Mouse (Mus musculus): ENCODE measurements around the gene Lmf2. TPM values are rescaled to one million over a fixed set of nuclear protein-coding genes. Genes with fewer than 3 reads are reported as not detected.
A peak's percentile ranks its signal among the peaks of the same experiment; 100 is the strongest.

Lmf2 gene
- polyA plus RNA-seq, 1 experiment from 2014 or later = 41.1 TPM

DNA sequence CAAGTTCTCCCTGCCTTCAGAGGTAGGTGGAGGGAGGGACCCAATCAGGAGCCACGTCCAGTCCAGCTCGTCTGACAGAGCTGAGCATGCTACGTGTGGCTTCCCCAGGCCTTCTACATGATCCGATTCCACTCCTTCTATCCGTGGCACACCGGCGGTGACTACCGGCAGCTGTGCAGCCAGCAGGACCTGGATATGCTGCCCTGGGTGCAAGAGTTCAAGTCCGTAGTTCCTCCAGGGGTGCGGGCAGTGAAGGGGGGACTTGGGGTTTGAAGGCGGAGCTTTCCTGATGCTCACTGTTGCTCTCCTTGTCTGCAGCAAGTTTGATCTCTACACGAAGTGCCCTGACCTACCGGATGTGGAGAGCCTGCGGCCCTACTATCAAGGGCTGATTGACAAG is 19.0 kb downstream of the Lmf2 start:
- 73% methylated on average over 14 of the region's 14 CpGs for WGBS (ENCODE audit: insufficient replicate concordance)
- Histone ChIP-seq H3K4me2 (no peak overlapping the region), H3K9me3 (replicated peaks) (no peaks in the 10 kb centered on the region), H3K9ac (no peak overlapping the region), H3K27ac (no peak overlapping the region), H3K36me3 (no peaks in the 10 kb centered on the region), H3K27me3 (replicated peaks) (peaks cover 9% of the 10 kb centered on the region; the same call in 1 of the 2 replicates), H3K4me1 (no peaks in the 10 kb centered on the region), H3K4me3 (no peak overlapping the region)
- no peak for ATAC-seq

DNA sequence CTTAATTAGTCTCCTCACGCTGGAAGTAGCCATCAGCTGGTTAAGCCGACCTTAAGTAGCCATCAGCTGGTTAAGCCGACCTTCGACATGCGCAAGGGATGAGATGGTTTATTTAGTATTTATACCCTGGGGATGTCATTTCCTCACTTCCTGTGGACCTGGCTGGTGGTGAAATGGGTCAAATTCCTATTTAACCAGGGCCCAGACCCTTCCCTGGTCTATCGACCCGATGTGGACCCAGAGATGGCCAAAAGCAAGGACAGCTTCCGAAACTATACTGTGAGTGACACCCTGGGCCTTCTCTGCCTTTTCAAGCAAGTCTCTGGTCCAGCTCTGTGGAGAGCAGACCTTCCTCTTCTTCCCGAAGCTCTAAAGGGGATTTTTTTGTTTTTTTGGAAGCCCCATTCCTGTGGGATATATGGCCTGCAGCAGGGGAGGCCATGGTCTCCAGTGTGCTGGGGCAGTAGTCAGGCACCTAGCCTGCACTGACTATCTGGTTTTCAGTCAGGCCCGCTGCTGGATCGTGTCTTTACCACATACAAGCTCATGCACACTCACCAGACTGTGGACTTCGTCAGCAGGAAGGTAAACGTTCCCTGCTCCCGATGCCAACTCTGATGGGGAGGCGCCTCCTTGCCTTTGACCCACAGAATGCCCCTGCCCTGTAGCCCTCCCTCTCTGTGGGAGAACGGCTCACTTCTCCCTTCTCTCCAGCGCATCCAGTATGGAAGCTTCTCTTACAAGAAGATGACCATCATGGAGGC is 20.5 kb downstream of the Lmf2 start:
- Histone ChIP-seq H3K9ac (no peak overlapping the region), H3K4me1 (no peaks in the 10 kb centered on the region), H3K4me3 (no peak overlapping the region), H3K9me3 (replicated peaks) (no peaks in the 10 kb centered on the region), H3K27me3 (replicated peaks) (peaks cover 9% of the 10 kb centered on the region; the same call in 1 of the 2 replicates), H3K36me3 (no peaks in the 10 kb centered on the region), H3K27ac (no peak overlapping the region), H3K4me2 (no peak overlapping the region)
- WGBS (ENCODE audit: insufficient replicate concordance) = 72% methylated on average over 17 of the region's 17 CpGs
- ATAC-seq = no peak

DNA sequence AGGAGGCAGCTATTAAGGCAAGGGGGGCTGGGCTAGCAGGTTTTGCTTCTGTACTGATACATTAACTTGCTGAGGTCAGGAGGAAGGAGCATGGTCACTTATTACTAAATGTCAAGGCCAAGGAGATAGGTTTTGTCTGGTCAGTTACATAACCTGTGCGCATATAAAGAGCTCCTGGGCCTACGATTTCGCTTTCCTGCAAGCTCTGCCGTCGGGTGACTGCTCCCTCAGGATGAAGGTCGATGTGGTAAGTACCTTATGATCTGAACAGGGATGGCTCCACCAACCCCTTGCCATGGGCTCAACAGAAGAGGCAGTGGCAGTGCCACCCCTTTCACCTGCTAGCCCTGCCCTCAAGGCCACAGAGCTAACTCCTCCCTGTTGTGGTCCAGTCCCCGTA is 21.2 kb downstream of the Lmf2 start, which contains the start of gene Miox:
Gene Miox (plus strand): TSS at position 128 of the 400 bp plus-strand sequence.
- Histone ChIP-seq H3K4me1 (no peaks in the 10 kb centered on the region), H3K27ac (no peak within 1 kb of the TSS), H3K36me3 (no peaks in the 10 kb centered on the region), H3K9ac (no peak within 1 kb of the TSS), H3K4me2 (no peak within 1 kb of the TSS), H3K27me3 (replicated peaks) (peaks cover 9% of the 10 kb centered on the region; the same call in 1 of the 2 replicates), H3K9me3 (replicated peaks) (no peaks in the 10 kb centered on the region), H3K4me3 (no peak within 1 kb of the TSS)
- 81% methylated on average over 7 of the region's 7 CpGs for WGBS (ENCODE audit: insufficient replicate concordance)
- ATAC-seq = no peak

DNA sequence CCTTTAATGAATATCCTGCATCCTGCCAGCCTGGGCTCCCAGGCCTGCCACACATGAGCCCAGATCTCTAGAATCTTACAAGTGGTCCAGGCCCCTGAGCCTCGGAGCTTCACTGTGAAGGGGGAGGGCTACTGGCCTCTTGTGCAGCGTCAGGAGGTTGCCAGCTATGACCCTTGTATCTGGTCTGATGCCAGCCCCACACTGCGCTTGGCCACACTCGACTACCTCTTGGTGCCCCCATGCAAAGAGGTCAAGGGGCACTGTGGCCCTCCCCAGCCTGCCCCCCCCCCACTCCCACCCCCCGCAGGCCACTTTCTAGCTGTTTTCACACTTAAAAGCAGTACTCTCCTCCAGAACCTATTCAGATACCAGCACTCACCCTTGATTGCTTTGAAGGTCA is 29.0 kb downstream of the Lmf2 start:
- Histone ChIP-seq H3K9me3 (replicated peaks) (no peaks in the 10 kb centered on the region), H3K9ac (no peak overlapping the region), H3K4me1 (peaks cover 27% of the 10 kb centered on the region), H3K4me2 (no peak overlapping the region), H3K4me3 (no peak overlapping the region), H3K36me3 (no peaks in the 10 kb centered on the region), H3K27ac (no peak overlapping the region), H3K27me3 (replicated peaks) (peaks cover 40% of the 10 kb centered on the region)
- no peak for ATAC-seq
- WGBS (ENCODE audit: insufficient replicate concordance) = 61% methylated on average over 5 of the region's 5 CpGs

DNA sequence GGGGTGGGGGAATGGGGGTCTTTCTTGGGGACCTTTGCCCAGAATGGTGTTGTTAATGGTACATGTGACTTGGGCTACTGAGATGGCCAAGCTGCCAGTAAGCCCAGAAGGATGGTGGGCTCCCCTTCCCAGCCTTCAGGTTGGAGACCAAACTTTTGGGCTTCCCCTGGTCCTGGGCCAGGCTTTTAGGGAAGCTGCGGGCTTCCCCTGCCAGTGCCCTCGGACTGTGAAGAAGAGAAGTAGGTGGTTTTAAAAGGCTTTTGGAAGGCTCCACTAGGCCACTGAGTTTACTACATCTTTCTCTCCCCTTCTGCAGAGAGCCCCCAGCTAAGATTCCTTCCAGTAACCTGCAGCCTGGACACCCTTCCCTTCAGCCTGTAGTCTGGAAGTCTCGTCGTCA is 31.8 kb downstream of the Lmf2 start:
- Histone ChIP-seq H3K36me3 (no peaks in the 10 kb centered on the region), H3K9me3 (replicated peaks) (no peaks in the 10 kb centered on the region), H3K4me1 (peaks cover 39% of the 10 kb centered on the region), H3K4me3 (peak overlapping the region; percentile 57), H3K27ac (no peak overlapping the region), H3K9ac (peak overlapping the region; percentile 69), H3K27me3 (replicated peaks) (peaks cover 43% of the 10 kb centered on the region), H3K4me2 (peak overlapping the region; percentile 72)
- WGBS (ENCODE audit: insufficient replicate concordance) = 31% methylated on average over 4 of the region's 4 CpGs
- no peak for ATAC-seq

DNA sequence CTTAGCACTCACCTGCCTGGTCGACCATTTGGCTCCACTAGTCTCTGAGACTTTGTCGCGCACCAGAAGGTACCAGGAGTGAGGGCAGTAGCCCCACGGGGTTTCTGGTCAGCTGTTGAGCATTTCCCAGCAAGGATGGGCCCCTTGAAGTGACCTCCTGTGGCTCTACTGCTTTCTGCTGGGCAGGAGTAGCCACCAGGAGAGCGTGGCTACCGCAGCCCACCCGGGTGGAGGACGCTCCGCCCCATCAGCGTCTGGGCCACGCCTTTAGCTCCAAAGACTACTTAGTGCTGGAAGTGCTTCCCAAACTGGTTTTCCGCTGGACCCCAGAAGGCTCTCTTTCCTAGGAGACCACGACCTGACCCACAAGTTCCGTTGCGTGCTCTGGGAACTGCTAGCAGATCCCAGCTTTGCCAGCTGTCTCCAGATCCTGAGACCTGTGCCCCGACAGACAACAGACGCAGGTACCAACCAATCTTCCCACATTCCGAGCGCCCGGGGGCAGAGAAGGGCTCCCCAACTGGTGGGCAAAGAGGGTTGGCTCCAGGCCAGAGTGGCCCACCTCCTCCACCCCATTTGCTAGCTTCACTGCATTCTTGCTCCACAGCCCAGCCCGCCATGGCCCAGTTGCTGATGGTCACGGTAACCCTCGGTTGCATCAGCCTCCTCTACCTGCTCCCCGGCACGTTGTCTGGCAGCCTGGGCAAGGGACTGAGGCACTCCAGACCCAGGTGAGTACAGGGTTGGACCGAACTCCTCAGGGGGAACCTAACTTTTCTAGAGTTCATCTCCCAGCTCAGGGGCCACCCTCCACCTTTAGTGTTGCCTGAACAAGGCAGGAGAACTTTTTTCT is 32.6 kb downstream of the Lmf2 start, which contains the start of gene Adm2:
Gene Adm2 (plus strand): TSS at position 51 of the 853 bp plus-strand sequence.
- Histone ChIP-seq H3K4me1 (peaks cover 39% of the 10 kb centered on the region), H3K4me3 (peak within 1 kb of the TSS; percentile 57), H3K27ac (peak within 1 kb of the TSS; percentile 62; the same call in 1 of the 2 replicates), H3K4me2 (peak within 1 kb of the TSS; percentile 72), H3K9ac (peak within 1 kb of the TSS; percentile 69), H3K27me3 (replicated peaks) (peaks cover 43% of the 10 kb centered on the region), H3K36me3 (no peaks in the 10 kb centered on the region), H3K9me3 (replicated peaks) (no peaks in the 10 kb centered on the region)
- peak; percentile 57 for ATAC-seq
- 8% methylated on average over 26 of the region's 26 CpGs for WGBS (ENCODE audit: insufficient replicate concordance)

DNA sequence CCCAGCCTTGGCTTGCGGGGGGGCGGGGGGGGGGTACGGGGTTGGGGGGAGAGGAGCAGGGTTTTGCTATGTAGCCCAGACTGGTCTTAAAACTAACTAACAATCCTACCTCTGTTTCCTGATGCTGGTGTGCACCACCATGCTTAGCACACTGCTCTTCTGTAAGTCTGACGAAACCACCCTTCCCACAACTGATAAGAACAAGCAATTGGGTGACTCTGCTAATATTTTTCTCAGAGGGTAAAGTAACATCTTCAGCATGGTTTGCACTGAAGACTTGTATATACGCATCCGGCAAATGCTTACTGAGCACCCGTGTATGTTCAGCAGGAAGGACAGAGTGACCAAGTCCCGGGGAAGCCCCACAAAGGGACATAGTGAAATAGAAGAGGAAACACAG is 34.2 kb downstream of the Lmf2 start:
- H3K9me3 ChIP-seq (replicated peaks) = no peaks in the 10 kb centered on the region
- peak overlapping the region; percentile 53 for H3K4me2 ChIP-seq
- ATAC-seq = peak; percentile 60
- 27% methylated on average over 8 of the region's 8 CpGs for WGBS (ENCODE audit: insufficient replicate concordance)
- no peak overlapping the region for H3K4me3 ChIP-seq
- no peaks in the 10 kb centered on the region for H3K36me3 ChIP-seq
- peaks cover 39% of the 10 kb centered on the region for H3K4me1 ChIP-seq
- peak overlapping the region; percentile 62; the same call in 1 of the 2 replicates for H3K27ac ChIP-seq
- H3K27me3 ChIP-seq (replicated peaks) = peaks cover 38% of the 10 kb centered on the region
- H3K9ac ChIP-seq = peak overlapping the region; percentile 28; the same call in 1 of the 2 replicates

DNA sequence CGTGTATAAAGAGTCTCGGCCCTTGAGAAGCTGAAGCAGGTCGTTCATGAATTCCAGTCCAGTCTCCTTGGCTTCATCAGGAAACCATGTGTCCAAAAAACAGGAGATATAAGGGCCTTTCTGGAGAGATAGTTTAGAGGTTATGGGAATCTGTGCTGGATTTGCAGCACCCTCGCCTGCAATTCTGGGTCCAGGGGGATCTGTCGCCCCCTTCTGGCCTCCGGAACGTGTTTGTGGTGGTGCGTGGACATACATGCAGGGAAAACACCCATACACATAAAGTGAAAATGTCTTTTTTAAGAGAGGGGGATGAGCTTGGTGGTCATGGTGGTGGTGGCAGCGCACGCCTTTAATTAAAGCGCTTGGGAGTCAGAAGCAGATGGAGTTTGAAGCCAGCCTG is 39.3 kb downstream of the Lmf2 start:
- Histone ChIP-seq H3K27me3 (replicated peaks) (peaks cover 3% of the 10 kb centered on the region; the same call in 1 of the 2 replicates), H3K4me3 (no peak overlapping the region), H3K4me2 (peak overlapping the region; percentile 97), H3K9me3 (replicated peaks) (no peaks in the 10 kb centered on the region), H3K4me1 (peaks cover 52% of the 10 kb centered on the region), H3K27ac (no peak overlapping the region; the same call in 1 of the 2 replicates), H3K9ac (no peak overlapping the region), H3K36me3 (no peaks in the 10 kb centered on the region)
- WGBS (ENCODE audit: insufficient replicate concordance) = 72% methylated on average over 11 of the region's 11 CpGs
- no peak for ATAC-seq

DNA sequence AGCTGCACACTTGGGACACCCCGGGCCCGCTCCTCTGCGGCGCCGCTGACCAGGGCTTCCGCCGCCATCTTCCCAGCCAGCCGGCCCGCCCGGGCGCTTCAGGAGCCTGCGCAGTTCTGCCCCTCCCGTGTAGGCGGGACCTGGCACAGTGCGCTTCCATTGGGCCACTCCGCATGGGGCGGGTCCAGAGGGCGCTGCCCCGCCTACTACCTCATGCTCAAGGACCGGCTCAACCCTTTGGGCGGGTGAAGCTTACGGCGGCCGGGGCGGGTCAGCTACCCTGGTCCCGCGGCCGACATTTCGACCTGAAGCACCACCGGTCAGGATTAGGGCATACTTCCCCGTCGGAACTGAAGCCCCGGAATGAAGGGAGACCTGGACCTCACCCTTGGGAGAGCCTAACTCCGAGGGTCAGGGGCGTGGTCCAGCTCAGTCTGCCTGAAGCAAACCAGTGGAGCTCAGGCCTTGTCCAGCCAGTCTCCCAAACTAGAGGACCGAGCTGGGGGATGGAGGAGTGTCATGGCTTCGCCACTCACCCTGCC is 40.2 kb downstream of the Lmf2 start, which contains the start of gene Sbf1:
Gene Sbf1 (minus strand): TSS at position 122 of the 542 bp plus-strand sequence.
- H3K9ac ChIP-seq = peak within 1 kb of the TSS; percentile 88
- peaks cover 53% of the 10 kb centered on the region for H3K4me1 ChIP-seq
- H3K27ac ChIP-seq = peak within 1 kb of the TSS; percentile 75
- peak within 1 kb of the TSS; percentile 86 for H3K4me3 ChIP-seq
- H3K9me3 ChIP-seq (replicated peaks) = no peaks in the 10 kb centered on the region
- ATAC-seq = peak; percentile 100
- peak within 1 kb of the TSS; percentile 97 for H3K4me2 ChIP-seq
- WGBS (ENCODE audit: insufficient replicate concordance) = under 1% methylated on average over 37 of the region's 37 CpGs
- H3K36me3 ChIP-seq = no peaks in the 10 kb centered on the region
- H3K27me3 ChIP-seq (replicated peaks) = no peaks in the 10 kb centered on the region

DNA sequence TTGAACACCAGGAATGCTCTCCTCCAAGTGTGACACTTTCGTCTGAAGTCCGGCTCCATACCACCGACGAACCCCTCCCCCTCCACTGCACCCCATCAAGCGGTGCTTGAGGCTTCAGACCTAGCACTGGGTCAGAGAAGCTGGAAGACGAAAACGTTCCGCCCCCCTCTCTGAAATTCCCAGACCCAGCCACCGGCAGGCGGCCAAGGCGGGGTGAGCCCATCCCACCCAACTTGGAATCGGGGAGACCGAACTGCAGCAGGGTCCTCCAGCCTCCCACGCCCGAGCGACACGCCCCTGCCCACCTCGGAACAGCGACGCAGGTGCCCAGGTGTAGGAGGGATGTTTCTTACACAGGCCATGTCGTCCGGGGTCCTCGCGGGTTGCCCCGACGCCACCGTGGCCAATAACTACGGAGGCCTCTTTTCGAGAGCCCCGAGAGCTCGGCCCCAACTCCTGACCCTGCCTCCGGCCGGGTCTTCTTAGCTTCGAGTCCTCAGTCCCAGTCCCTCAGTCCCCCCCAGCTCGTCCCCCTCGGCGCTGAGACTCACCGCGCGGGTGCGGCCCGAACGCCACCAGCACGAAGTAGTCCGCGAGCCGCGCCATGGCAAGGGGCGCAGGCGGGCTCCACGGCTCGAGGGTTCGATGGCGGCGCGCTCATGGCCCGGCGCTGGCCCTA is 40.8 kb downstream of the Lmf2 start:
- H3K9me3 ChIP-seq (replicated peaks) = no peaks in the 10 kb centered on the region
- under 1% methylated on average over 58 of the region's 58 CpGs for WGBS (ENCODE audit: insufficient replicate concordance)
- ATAC-seq = peak; percentile 56
- H3K4me1 ChIP-seq = peaks cover 59% of the 10 kb centered on the region
- peak overlapping the region; percentile 88 for H3K9ac ChIP-seq
- peak overlapping the region; percentile 86 for H3K4me3 ChIP-seq
- no peaks in the 10 kb centered on the region for H3K36me3 ChIP-seq
- H3K27ac ChIP-seq = peak overlapping the region; percentile 63
- H3K27me3 ChIP-seq (replicated peaks) = no peaks in the 10 kb centered on the region
- peak overlapping the region; percentile 97 for H3K4me2 ChIP-seq

DNA sequence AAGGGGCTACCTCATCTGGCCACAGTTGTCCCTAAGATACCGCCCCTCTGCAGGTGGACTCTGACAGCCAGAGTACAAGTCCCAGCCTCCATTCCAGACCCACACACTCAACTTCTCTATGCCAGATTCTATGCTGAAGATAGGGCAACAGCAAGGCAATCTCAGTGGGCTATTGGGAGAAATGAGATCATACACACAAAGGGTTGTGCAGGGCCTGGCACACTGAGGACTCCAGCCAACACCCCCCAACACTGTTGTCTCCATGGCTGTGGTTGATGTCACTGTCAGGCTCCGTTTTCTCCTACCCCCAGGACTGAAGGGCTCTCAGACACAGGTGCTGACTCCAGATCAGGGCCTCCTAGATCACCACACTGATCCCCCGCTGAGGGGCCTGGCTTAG is 41.4 kb downstream of the Lmf2 start:
- Histone ChIP-seq H3K9ac (peak overlapping the region; percentile 88), H3K9me3 (replicated peaks) (no peaks in the 10 kb centered on the region), H3K4me2 (peak overlapping the region; percentile 97), H3K4me3 (peak overlapping the region; percentile 86), H3K27me3 (replicated peaks) (no peaks in the 10 kb centered on the region), H3K36me3 (no peaks in the 10 kb centered on the region), H3K4me1 (peaks cover 64% of the 10 kb centered on the region), H3K27ac (0 out of 2 replicates have a peak overlapping the region, but pooled peaks have one; percentile 63)
- no peak for ATAC-seq
- 29% methylated on average over 3 of the region's 3 CpGs for WGBS (ENCODE audit: insufficient replicate concordance)
